Mouse (Mus musculus) liver, embryonic 12.5 days (tissue): ENCODE results near the gene Anks6. TPM values are rescaled to one million over a fixed set of nuclear protein-coding genes. Genes with fewer than 3 reads are reported as not detected.
A peak's percentile ranks its signal among the peaks of the same experiment; 100 is the strongest.

Experiments
- ATAC-seq: fragments of 200-750 bp; cut with Nextera tagmentation; 2 replicates; pipeline ENCODE4 v1.8.0; 2017; ENCODE audit warnings: moderate number of reproducible peaks, mild to moderate bottlenecking, moderate library complexity
- H3K27ac ChIP-seq: fragments of 300-500 bp; sonication (generic); 2 replicates; pipeline ENCODE4 v1.5.1; 2016; ENCODE audit warnings: mild to moderate bottlenecking
- H3K27me3 ChIP-seq: fragments of 300-500 bp; sonication (generic); replicated peaks from 2 replicates; pipeline ENCODE4 v1.6.1; 2016; ENCODE audit warnings: mild to moderate bottlenecking, moderate library complexity
- H3K36me3 ChIP-seq: fragments of 300-500 bp; sonication (generic); 2 replicates; pipeline ENCODE4 v1.6.1; 2016; ENCODE audit warnings: mild to moderate bottlenecking, moderate library complexity
- H3K4me1 ChIP-seq: fragments of 300-500 bp; sonication (generic); 2 replicates; pipeline ENCODE4 v1.6.1; 2016
- H3K4me2 ChIP-seq: fragments of 300-500 bp; sonication (generic); 2 replicates; pipeline ENCODE4 v1.6.1; 2016; ENCODE audit warnings: mild to moderate bottlenecking, moderate library complexity
- H3K4me3 ChIP-seq: fragments of 300-500 bp; sonication (generic); 2 replicates; pipeline ENCODE4 v1.5.1; 2016; ENCODE audit warnings: mild to moderate bottlenecking, moderate library complexity
- H3K9ac ChIP-seq: fragments of 300-500 bp; sonication (generic); 2 replicates; pipeline ENCODE4 v1.6.1; 2016; ENCODE audit warnings: mild to moderate bottlenecking, moderate library complexity
- H3K9me3 ChIP-seq: fragments of 300-500 bp; sonication (generic); replicated peaks from 2 replicates; pipeline ENCODE4 v1.6.1; 2016; ENCODE audit warnings: mild to moderate bottlenecking, moderate library complexity
- WGBS: fragments of 180-500 bp; shearing (Covaris S2); methylation state at CpG from one replicate; pipeline ENCODE4 v1.1.7; 2016; ENCODE audit not compliant: insufficient replicate concordance; 5-methylcytosine and 5-hydroxymethylcytosine counted together
- polyA plus RNA-seq: library from polyadenylated mRNA; unstranded; fragments of >200 nt; fragmentation: Nextera tagmentation; extraction: Ambion mirVana; gene quantifications from 2 replicates; pipeline ENCODE4 v1.2.1, GENCODE M21; 2016

The Anks6 gene
- polyA plus RNA-seq, 1 experiment from 2014 or later = 0.39 TPM

GRCm38 (mm10) chr4:47000626-47001395, 56.4 kb downstream of the Anks6 start:
- WGBS = 43% methylated on average over 8 of the region's 8 CpGs
- ATAC-seq = no peak
- Histone ChIP-seq H3K27ac (no peak overlapping the region), H3K4me3 (no peak overlapping the region), H3K4me1 (no peaks in the 10 kb centered on the region), H3K9ac (no peak overlapping the region), H3K9me3 (no peaks in the 10 kb centered on the region), H3K27me3 (peaks cover 22% of the 10 kb centered on the region), H3K4me2 (no peak overlapping the region), H3K36me3 (no peaks in the 10 kb centered on the region)

DNA sequence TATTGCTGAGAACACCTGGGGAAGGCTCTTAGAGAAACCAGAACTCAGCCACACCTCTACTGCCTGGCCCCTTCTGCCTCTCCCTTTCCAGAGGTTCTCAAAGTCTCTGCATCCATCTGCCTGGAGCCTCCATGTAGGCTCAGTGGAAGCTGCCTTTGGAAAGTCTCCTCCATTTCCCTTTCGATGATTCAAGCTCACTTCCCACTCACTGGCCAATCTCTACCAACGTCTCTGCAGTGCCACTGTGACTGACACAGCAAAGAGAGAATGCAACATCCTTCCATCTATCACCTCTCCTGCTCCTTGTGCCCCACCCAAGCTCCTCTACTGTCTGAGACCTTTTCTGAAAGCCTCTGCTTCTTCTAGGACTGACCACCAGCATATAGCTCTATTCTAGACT, 59.3 kb downstream of the Anks6 start:
- 49% methylated on average over 2 of the region's 2 CpGs for WGBS
- no peak for ATAC-seq
- H3K27ac ChIP-seq = no peak overlapping the region
- H3K27me3 ChIP-seq = peaks cover 40% of the 10 kb centered on the region
- H3K9ac ChIP-seq = no peak overlapping the region
- no peaks in the 10 kb centered on the region for H3K4me1 ChIP-seq
- no peaks in the 10 kb centered on the region for H3K9me3 ChIP-seq
- no peak overlapping the region for H3K4me2 ChIP-seq
- H3K4me3 ChIP-seq = no peak overlapping the region
- no peaks in the 10 kb centered on the region for H3K36me3 ChIP-seq

DNA sequence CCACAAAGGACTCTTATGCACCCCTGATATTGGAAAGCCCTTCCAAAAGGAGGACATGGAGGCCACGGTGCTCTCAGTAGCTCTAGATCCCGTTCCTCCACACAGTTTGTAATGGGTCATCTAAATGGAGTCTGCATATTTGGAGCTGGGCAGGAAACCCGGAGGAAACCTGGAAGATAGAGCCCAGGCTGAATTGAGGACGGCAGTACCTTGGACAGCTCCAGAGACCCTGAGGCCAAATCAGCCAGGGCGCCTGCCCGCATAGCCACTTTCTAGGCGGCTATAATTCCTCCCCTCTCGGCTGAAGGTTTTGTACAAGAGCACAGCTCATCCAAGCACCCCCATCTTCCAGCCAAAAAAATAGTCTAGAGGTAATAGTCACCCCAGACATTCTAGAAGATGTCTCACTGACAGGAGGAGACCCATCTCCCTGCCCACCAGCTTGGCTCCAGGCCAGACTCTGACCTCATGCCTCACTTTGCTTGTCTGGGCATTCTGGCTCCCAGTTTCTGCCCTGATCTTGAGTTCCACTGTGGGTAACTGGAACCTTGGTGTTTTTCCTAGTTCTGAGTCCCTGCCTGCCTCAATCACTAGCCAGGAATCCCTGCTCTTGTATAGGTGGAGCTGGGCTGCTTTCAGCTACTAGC, 64.3 kb downstream of the Anks6 start:
- 0 out of 2 replicates have a peak, but pooled peaks cover 4% of the 10 kb centered on the region for H3K4me1 ChIP-seq
- H3K36me3 ChIP-seq = no peaks in the 10 kb centered on the region
- H3K9me3 ChIP-seq = no peaks in the 10 kb centered on the region
- ATAC-seq = no peak
- H3K27ac ChIP-seq = no peak overlapping the region
- no peak overlapping the region for H3K9ac ChIP-seq
- peaks cover 76% of the 10 kb centered on the region for H3K27me3 ChIP-seq
- WGBS = 7% methylated on average over 8 of the region's 8 CpGs
- H3K4me3 ChIP-seq = no peak overlapping the region
- no peak overlapping the region for H3K4me2 ChIP-seq

- peaks cover 75% of the 10 kb centered on the region for H3K27me3 ChIP-seq
- no peaks in the 10 kb centered on the region for H3K36me3 ChIP-seq
- peak overlapping the region; percentile 43 for H3K4me3 ChIP-seq
- peak overlapping the region; percentile 67 for H3K4me2 ChIP-seq
- ATAC-seq = no peak
- no peak overlapping the region for H3K27ac ChIP-seq
- 5% methylated on average over 31 of the region's 31 CpGs for WGBS
- H3K9me3 ChIP-seq = no peaks in the 10 kb centered on the region
- no peak overlapping the region for H3K9ac ChIP-seq
- 0 out of 2 replicates have a peak, but pooled peaks cover 4% of the 10 kb centered on the region for H3K4me1 ChIP-seq
These were observed 65.3 kb downstream of the Anks6 start for GRCm38 (mm10) chr4:46991959-46992316.

DNA sequence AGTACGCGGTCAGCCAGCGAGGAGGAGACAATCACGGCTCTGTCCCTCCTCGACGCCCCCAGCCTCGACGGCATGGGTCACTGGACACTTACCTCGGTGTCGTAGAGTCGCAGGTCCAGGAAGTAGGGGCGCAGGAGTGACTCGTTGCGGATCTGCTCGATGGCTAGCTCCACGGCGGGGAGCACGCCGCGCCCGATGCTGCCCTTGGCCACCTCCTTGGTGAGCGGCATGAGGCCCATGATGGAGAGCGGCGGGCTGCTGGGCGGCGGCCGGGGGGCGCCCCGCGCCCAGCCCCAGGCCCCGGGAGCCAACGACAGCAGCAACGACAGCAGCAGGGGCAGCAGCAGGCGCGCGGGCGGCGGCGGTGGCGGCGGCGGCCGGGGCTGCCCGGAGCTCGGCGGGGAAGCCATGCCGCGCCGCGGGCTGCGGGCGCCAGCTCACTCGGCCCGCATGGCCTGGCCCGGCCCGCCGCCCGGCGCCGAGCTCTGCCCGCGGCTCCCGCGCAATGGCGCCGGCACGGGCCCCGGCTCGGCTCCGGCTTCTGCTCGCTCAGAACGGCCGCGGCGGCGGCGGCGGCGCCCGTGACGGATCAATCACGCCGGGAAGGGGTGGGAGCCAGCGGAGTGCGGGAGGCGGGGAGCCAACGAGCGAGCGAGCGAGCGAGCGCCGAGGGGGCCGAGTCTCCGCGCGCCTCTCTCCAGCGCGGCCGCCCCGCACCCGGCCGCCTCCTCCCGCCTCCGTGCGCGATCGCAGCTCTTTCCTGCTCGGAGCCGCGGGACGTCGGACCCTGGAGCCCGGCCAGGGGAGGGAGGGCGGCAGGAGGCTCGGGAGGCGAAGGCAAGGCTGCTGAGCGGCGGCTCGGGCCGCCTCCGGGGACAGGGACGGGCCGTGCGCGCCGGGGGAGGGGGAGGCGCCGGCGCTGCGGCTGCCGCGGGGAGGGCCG, 65.9 kb downstream of the Anks6 start, which contains the start of gene Gabbr2:
TSS of gene Gabbr2 (minus strand) at position 858 of the 943 bp plus-strand sequence.
- Histone ChIP-seq H3K4me2 (peak within 1 kb of the TSS; percentile 67), H3K4me1 (0 out of 2 replicates have a peak, but pooled peaks cover 4% of the 10 kb centered on the region), H3K27ac (no peak within 1 kb of the TSS), H3K27me3 (peaks cover 79% of the 10 kb centered on the region), H3K36me3 (no peaks in the 10 kb centered on the region), H3K9me3 (no peaks in the 10 kb centered on the region), H3K9ac (no peak within 1 kb of the TSS), H3K4me3 (peak within 1 kb of the TSS; percentile 43)
- no peak for ATAC-seq
- 5% methylated on average over 113 of the region's 134 CpGs for WGBS

DNA sequence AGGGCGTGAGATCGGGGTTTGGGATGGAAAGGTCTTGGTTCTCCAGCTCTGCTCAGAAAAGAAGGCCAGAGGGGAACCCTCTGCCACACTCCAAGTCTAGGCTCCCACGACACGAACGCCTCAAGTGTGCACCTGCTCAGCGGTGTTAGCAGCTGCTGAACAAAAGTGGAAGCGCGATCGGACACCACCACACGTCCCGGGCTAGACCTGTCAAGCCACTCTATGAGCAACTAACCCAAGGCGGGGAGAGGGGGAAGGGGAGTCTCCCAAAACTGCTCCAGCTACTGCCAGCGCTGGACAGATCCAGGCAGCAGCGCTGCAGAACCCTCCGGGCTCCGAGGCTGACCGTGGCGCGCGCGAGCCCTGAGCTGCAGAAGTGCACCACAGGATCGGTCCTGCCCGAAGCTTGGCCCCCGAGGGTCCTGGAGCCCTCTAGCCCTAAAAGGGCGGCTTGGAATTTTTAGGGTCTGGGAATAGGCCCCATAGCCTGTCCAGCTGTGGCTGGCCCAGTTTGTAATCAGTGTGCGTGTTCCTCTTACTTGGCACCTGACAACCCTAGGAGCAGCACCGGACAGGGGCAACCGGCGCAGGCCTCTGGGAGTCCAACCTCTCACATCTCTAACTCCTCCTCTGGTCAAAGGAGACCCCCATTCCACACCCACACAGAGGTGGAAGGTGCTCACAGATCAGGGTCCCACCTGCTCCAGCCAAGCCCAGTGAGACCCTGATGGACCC, 66.8 kb downstream of the Anks6 start:
- 0 out of 2 replicates have a peak, but pooled peaks cover 4% of the 10 kb centered on the region for H3K4me1 ChIP-seq
- no peak overlapping the region for H3K9ac ChIP-seq
- H3K36me3 ChIP-seq = no peaks in the 10 kb centered on the region
- no peak for ATAC-seq
- peak overlapping the region; percentile 67; the same call in 1 of the 2 replicates for H3K4me2 ChIP-seq
- WGBS = 10% methylated on average over 29 of the region's 29 CpGs
- H3K27ac ChIP-seq = no peak overlapping the region
- no peaks in the 10 kb centered on the region for H3K9me3 ChIP-seq
- H3K4me3 ChIP-seq = no peak overlapping the region
- peaks cover 82% of the 10 kb centered on the region for H3K27me3 ChIP-seq

DNA sequence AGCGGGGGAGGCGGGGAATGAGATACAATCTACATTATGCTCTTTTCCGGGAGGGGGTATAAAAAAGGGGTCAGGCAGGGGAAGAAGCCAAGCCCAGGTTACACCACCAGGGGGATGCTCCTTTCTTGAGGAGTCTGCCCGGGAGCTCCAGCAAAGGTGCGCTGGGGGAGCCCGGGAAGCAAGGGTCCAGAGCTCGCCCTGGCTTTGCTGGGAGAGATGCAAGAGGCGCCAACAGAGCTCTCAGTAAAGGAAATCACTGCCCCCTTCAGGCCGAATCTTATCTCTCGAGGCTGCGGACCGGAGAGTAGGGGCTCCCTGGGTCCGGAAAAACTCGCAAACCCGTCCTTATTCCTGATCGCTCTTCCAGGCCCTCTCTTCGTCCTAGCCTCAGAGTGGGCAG, 67.4 kb downstream of the Anks6 start:
- Histone ChIP-seq H3K4me3 (no peak overlapping the region), H3K27ac (no peak overlapping the region), H3K9me3 (no peaks in the 10 kb centered on the region), H3K36me3 (no peaks in the 10 kb centered on the region), H3K9ac (no peak overlapping the region), H3K4me1 (0 out of 2 replicates have a peak, but pooled peaks cover 4% of the 10 kb centered on the region), H3K27me3 (peaks cover 82% of the 10 kb centered on the region), H3K4me2 (no peak overlapping the region)
- no peak for ATAC-seq
- WGBS = 3% methylated on average over 17 of the region's 17 CpGs

DNA sequence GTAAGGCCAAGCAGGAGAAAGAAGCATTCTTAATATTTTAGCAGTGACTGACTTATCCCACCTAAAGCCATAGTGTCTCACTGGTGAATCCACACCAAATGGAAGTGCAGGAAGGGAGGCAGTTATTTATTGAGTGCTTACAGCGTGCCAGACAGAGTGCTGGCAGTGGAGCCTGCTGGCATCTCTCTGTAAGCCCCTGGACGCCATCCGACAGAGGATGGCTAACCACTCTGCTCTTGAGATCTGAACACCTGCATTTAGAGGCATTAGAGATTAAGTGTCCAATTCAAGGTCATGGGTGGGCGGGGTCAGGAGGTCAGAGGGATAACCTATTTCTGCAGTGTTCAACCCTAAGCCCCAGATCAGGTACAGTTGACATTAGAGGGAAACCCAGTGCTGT, 68.4 kb downstream of the Anks6 start:
- H3K36me3 ChIP-seq = no peaks in the 10 kb centered on the region
- peaks cover 73% of the 10 kb centered on the region for H3K27me3 ChIP-seq
- WGBS = 61% methylated on average over 4 of the region's 4 CpGs
- 0 out of 2 replicates have a peak, but pooled peaks cover 4% of the 10 kb centered on the region for H3K4me1 ChIP-seq
- H3K9me3 ChIP-seq = no peaks in the 10 kb centered on the region
- ATAC-seq = no peak
- no peak overlapping the region for H3K9ac ChIP-seq
- H3K4me3 ChIP-seq = no peak overlapping the region
- H3K4me2 ChIP-seq = no peak overlapping the region
- H3K27ac ChIP-seq = no peak overlapping the region

- no peak for ATAC-seq
- no peak overlapping the region for H3K27ac ChIP-seq
- H3K9ac ChIP-seq = no peak overlapping the region
- no peaks in the 10 kb centered on the region for H3K9me3 ChIP-seq
- no peaks in the 10 kb centered on the region for H3K36me3 ChIP-seq
- peaks cover 67% of the 10 kb centered on the region for H3K27me3 ChIP-seq
- WGBS = 42% methylated on average over 3 of the region's 3 CpGs
- H3K4me2 ChIP-seq = no peak overlapping the region
- H3K4me3 ChIP-seq = no peak overlapping the region
- H3K4me1 ChIP-seq = 0 out of 2 replicates have a peak, but pooled peaks cover 4% of the 10 kb centered on the region
These were observed 69.0 kb downstream of the Anks6 start for GRCm38 (mm10) chr4:46988257-46988656.

GRCm38 (mm10) chr4:46987809-46988208, 69.4 kb downstream of the Anks6 start:
- H3K27me3 ChIP-seq = peaks cover 62% of the 10 kb centered on the region
- no peak overlapping the region for H3K4me2 ChIP-seq
- WGBS = 68% methylated on average over 6 of the region's 6 CpGs
- no peak overlapping the region for H3K4me3 ChIP-seq
- no peak overlapping the region for H3K9ac ChIP-seq
- no peaks in the 10 kb centered on the region for H3K9me3 ChIP-seq
- no peaks in the 10 kb centered on the region for H3K36me3 ChIP-seq
- 0 out of 2 replicates have a peak, but pooled peaks cover 4% of the 10 kb centered on the region for H3K4me1 ChIP-seq
- ATAC-seq = no peak
- H3K27ac ChIP-seq = no peak overlapping the region

DNA sequence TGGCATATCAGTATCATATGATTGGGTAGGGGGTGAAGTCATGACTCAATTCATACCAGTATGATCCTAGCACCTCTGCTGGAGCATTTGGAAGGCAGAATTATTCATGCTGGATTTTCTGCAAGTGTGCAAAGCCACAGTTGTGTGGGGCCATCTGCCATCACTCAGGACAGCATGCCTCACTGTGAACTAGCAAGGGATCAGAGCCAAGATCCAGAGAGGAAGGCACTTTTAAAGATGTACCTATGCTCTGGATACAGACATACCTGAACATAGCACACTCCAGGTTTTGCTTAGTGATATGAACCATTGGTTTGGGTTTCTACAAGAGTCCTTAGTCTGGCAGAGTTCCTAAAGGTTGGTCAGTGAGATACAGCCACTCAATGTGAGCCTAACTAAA, 71.2 kb downstream of the Anks6 start:
- ATAC-seq = no peak
- no peak overlapping the region for H3K4me2 ChIP-seq
- H3K9ac ChIP-seq = no peak overlapping the region
- H3K4me3 ChIP-seq = no peak overlapping the region
- no peaks in the 10 kb centered on the region for H3K36me3 ChIP-seq
- H3K9me3 ChIP-seq = no peaks in the 10 kb centered on the region
- peaks cover 45% of the 10 kb centered on the region for H3K27me3 ChIP-seq
- H3K27ac ChIP-seq = no peak overlapping the region
- H3K4me1 ChIP-seq = no peaks in the 10 kb centered on the region
